Mouse (Mus musculus) kidney, embryonic 16.5 days (tissue): Measurements from ENCODE around the gene Fam221b. TPM values are rescaled to one million over a fixed set of nuclear protein-coding genes. Genes with fewer than 3 reads are reported as not detected.

ENCODE experiments used
- ATAC-seq: fragments of 200-750 bp; cut with Nextera tagmentation; 2 replicates; pipeline ENCODE4 v1.8.0; 2017; ENCODE audit warnings: moderate TSS enrichment; ENCODE audit not compliant: low FRiP score, low TSS enrichment
- H3K27ac ChIP-seq: fragments of 300-500 bp; sonication (generic); 2 replicates; pipeline ENCODE4 v1.5.1; 2014; ENCODE audit warnings: low read length
- H3K27me3 ChIP-seq: fragments of 300-500 bp; sonication (generic); 2 replicates; pipeline ENCODE4 v1.6.1; 2014; ENCODE audit warnings: low read length, control low read depth, mixed read lengths; ENCODE audit not compliant: insufficient read depth
- H3K36me3 ChIP-seq: fragments of 300-500 bp; sonication (generic); 2 replicates; pipeline ENCODE4 v1.6.1; 2014; ENCODE audit warnings: low read length, control low read depth, mixed read lengths; ENCODE audit not compliant: insufficient read depth
- H3K4me1 ChIP-seq: fragments of 300-500 bp; sonication (generic); 2 replicates; pipeline ENCODE4 v1.6.1; 2014; ENCODE audit warnings: low read length, control low read depth, mixed read lengths; ENCODE audit not compliant: insufficient read depth
- H3K4me2 ChIP-seq: fragments of 300-500 bp; sonication (generic); replicated peaks from 2 replicates; pipeline ENCODE4 v1.6.1; 2014; ENCODE audit warnings: low read depth, low read length
- H3K4me3 ChIP-seq: fragments of 300-500 bp; sonication (generic); 2 replicates; pipeline ENCODE4 v1.5.1; 2014; ENCODE audit warnings: mild to moderate bottlenecking, low read length
- H3K9ac ChIP-seq: fragments of 300-500 bp; sonication (generic); replicated peaks from 2 replicates; pipeline ENCODE4 v1.6.1; 2014; ENCODE audit warnings: low read length
- H3K9me3 ChIP-seq: fragments of 300-500 bp; sonication (generic); 2 replicates; pipeline ENCODE4 v1.6.1; 2016; ENCODE audit warnings: low read length, control low read depth
- WGBS: fragments of 180-500 bp; shearing (Covaris S2); extraction: QIAGEN DNeasy Blood & Tissue Kit; methylation state at CpG from one replicate; pipeline ENCODE4 v1.1.7; 2014; 5-methylcytosine and 5-hydroxymethylcytosine counted together
- polyA plus RNA-seq: library from polyadenylated mRNA; unstranded; fragments of >200 nt; fragmentation: Nextera tagmentation; extraction: Ambion mirVana; gene quantifications from 2 replicates; pipeline ENCODE4 v1.2.1, GENCODE M21; 2015

Fam221b gene
- polyA plus RNA-seq, 1 experiment from 2014 or later: 1.6 TPM

- Histone ChIP-seq H3K4me2 (no peak overlapping the region), H3K4me1 (no peaks in the 10 kb centered on the region), H3K4me3 (no peak overlapping the region), H3K9me3 (no peaks in the 10 kb centered on the region), H3K9ac (no peak overlapping the region), H3K27me3 (no peaks in the 10 kb centered on the region), H3K36me3 (no peaks in the 10 kb centered on the region), H3K27ac (no peak overlapping the region)
- ATAC-seq: no peak
- WGBS: 70% methylated on average over 9 of the region's 9 CpGs
Measured at GRCm38 (mm10) chr4:43640076-43640475, 28.9 kb downstream of the Fam221b start.

DNA sequence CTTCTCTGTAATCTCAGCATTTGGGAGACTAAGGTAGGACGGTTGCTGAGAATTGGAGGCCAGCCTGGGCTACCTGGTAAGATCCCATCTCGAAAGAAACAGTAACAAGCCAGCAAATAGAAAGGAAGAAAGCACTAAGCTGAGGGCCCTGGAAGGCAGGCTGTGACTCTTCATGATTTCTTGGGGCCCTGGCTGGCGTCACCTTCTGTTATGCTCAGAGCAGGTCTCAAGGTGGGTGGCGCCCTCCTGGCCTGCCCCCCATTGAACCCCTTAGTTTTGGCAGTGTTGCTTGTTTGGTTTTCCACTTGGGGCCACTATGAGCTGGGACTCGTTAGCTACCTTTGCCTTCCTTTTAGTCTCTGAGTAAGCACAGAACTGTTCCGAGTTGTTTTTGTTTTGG lies 32.2 kb downstream of the Fam221b start:
- no peaks in the 10 kb centered on the region for H3K9me3 ChIP-seq
- H3K4me3 ChIP-seq: no peak overlapping the region
- ATAC-seq: no peak
- no peaks in the 10 kb centered on the region for H3K36me3 ChIP-seq
- no peak overlapping the region for H3K27ac ChIP-seq
- WGBS: 74% methylated on average over 6 of the region's 6 CpGs
- no peaks in the 10 kb centered on the region for H3K27me3 ChIP-seq
- peaks cover 12% of the 10 kb centered on the region for H3K4me1 ChIP-seq
- no peak overlapping the region for H3K9ac ChIP-seq
- no peak overlapping the region for H3K4me2 ChIP-seq

- Histone ChIP-seq H3K9me3 (no peaks in the 10 kb centered on the region), H3K27ac (no peak overlapping the region), H3K27me3 (no peaks in the 10 kb centered on the region), H3K4me1 (peaks cover 22% of the 10 kb centered on the region), H3K36me3 (no peaks in the 10 kb centered on the region), H3K4me3 (no peak overlapping the region), H3K9ac (no peak overlapping the region), H3K4me2 (no peak overlapping the region)
- ATAC-seq: no peak
- 80% methylated on average over 7 of the region's 7 CpGs for WGBS
Measured at GRCm38 (mm10) chr4:43634621-43635374, 34.1 kb downstream of the Fam221b start.

GRCm38 (mm10) chr4:43633736-43634135 lies 35.2 kb downstream of the Fam221b start:
- no peak overlapping the region for H3K9ac ChIP-seq
- no peak overlapping the region for H3K27ac ChIP-seq
- H3K27me3 ChIP-seq: no peaks in the 10 kb centered on the region
- no peak overlapping the region for H3K4me2 ChIP-seq
- no peak for ATAC-seq
- H3K4me3 ChIP-seq: no peak overlapping the region
- H3K4me1 ChIP-seq: peaks cover 22% of the 10 kb centered on the region
- no peaks in the 10 kb centered on the region for H3K36me3 ChIP-seq
- no peaks in the 10 kb centered on the region for H3K9me3 ChIP-seq
- 94% methylated on average over 2 of the region's 2 CpGs for WGBS

GRCm38 (mm10) chr4:43633296-43633695 lies 35.6 kb downstream of the Fam221b start:
- Histone ChIP-seq H3K36me3 (no peaks in the 10 kb centered on the region), H3K27me3 (no peaks in the 10 kb centered on the region), H3K4me3 (no peak overlapping the region), H3K27ac (no peak overlapping the region), H3K4me1 (peaks cover 22% of the 10 kb centered on the region), H3K9ac (no peak overlapping the region), H3K4me2 (no peak overlapping the region), H3K9me3 (no peaks in the 10 kb centered on the region)
- no peak for ATAC-seq
- WGBS: 71% methylated on average over 8 of the region's 8 CpGs

DNA sequence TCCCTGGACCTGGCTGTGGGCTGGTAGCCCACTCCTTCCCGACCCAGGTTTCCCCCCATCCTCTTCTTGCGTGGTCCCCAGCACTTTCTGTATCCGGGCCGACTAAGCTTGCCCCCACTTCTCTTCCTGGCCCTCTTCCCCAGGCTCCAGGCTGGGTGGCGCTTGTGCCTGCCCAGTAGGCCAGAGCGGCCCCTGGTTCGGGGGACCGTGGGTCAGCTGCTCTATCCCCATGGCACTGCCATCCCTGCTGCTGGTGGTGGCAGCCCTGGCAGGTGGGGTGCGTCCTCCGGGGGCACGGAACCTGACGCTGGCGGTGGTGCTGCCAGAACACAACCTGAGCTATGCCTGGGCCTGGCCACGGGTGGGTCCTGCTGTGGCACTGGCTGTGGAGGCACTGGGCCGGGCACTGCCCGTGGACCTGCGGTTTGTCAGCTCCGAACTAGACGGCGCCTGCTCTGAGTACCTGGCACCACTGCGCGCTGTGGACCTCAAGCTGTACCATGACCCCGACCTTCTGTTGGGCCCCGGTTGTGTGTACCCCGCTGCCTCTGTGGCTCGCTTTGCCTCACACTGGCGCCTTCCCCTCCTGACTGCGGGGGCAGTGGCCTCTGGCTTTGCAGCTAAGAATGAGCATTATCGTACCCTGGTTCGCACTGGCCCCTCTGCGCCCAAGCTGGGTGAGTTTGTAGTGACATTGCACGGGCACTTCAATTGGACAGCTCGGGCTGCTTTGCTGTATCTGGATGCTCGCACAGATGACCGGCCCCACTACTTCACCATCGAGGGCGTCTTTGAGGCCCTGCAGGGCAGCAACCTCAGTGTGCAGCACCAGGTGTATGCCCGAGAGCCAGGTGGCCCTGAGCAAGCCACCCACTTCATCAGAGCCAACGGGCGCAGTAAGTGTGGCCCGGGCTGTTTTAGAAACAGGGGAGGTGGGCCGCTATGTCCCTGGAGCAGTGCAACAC lies 36.7 kb downstream of the Fam221b start:
- Histone ChIP-seq H3K27ac (peak overlapping the region; percentile 57; the same call in 1 of the 2 replicates), H3K4me2 (peak overlapping the region; percentile 91), H3K36me3 (no peaks in the 10 kb centered on the region), H3K4me3 (peak overlapping the region; percentile 67), H3K9me3 (no peaks in the 10 kb centered on the region), H3K4me1 (peaks cover 22% of the 10 kb centered on the region), H3K27me3 (no peaks in the 10 kb centered on the region), H3K9ac (peak overlapping the region; percentile 84)
- 43% methylated on average over 42 of the region's 42 CpGs for WGBS
- ATAC-seq: peak; percentile 28; the same call in 1 of the 2 replicates

GRCm38 (mm10) chr4:43631046-43631955 lies 37.6 kb downstream of the Fam221b start, which contains the start of gene Npr2:
Gene Npr2, plus strand, starts transcription at chr4:43631935.
- Histone ChIP-seq H3K4me3 (peak within 1 kb of the TSS; percentile 67), H3K4me1 (peaks cover 22% of the 10 kb centered on the region), H3K9ac (peak within 1 kb of the TSS; percentile 84), H3K4me2 (peak within 1 kb of the TSS; percentile 91), H3K27me3 (no peaks in the 10 kb centered on the region), H3K9me3 (peaks cover 4% of the 10 kb centered on the region), H3K27ac (peak within 1 kb of the TSS; percentile 57; the same call in 1 of the 2 replicates), H3K36me3 (no peaks in the 10 kb centered on the region)
- WGBS: 1% methylated on average over 55 of the region's 70 CpGs
- peak; percentile 69 for ATAC-seq

- peak overlapping the region; percentile 67 for H3K4me3 ChIP-seq
- peak overlapping the region; percentile 91 for H3K4me2 ChIP-seq
- 23% methylated on average over 5 of the region's 5 CpGs for WGBS
- no peaks in the 10 kb centered on the region for H3K27me3 ChIP-seq
- peaks cover 9% of the 10 kb centered on the region for H3K9me3 ChIP-seq
- no peak for ATAC-seq
- no peak overlapping the region for H3K9ac ChIP-seq
- H3K27ac ChIP-seq: peak overlapping the region; percentile 4; the same call in 1 of the 2 replicates
- no peaks in the 10 kb centered on the region for H3K36me3 ChIP-seq
- H3K4me1 ChIP-seq: peaks cover 22% of the 10 kb centered on the region
Measured at GRCm38 (mm10) chr4:43630671-43631045, 38.3 kb downstream of the Fam221b start.

- 5% methylated on average over 5 of the region's 5 CpGs for WGBS
- H3K4me1 ChIP-seq: peaks cover 22% of the 10 kb centered on the region
- H3K27ac ChIP-seq: no peak overlapping the region
- no peaks in the 10 kb centered on the region for H3K36me3 ChIP-seq
- H3K4me3 ChIP-seq: no peak overlapping the region
- H3K27me3 ChIP-seq: no peaks in the 10 kb centered on the region
- H3K9ac ChIP-seq: no peak overlapping the region
- no peak overlapping the region for H3K4me2 ChIP-seq
- peak; percentile 81 for ATAC-seq
- H3K9me3 ChIP-seq: peaks cover 15% of the 10 kb centered on the region
Measured at GRCm38 (mm10) chr4:43630030-43630581, 38.8 kb downstream of the Fam221b start.
